Mouse (Mus musculus) bone marrow macrophage, adult 2 months (primary cell): Measurements from ENCODE around the gene Pde4c. TPM values are rescaled to one million over a fixed set of nuclear protein-coding genes. Genes with fewer than 3 reads are reported as not detected.

Source experiments
- H3K27ac ChIP-seq: 2 replicates; pipeline ENCODE4 v1.5.1; 2012; ENCODE audit warnings: low read depth, low read length; ENCODE audit not compliant: insufficient read depth
- H3K4me1 ChIP-seq: 2 replicates; pipeline ENCODE4 v1.6.1; 2012; ENCODE audit warnings: low read length; ENCODE audit not compliant: control insufficient read depth, insufficient read depth
- H3K4me3 ChIP-seq: 2 replicates; pipeline ENCODE4 v1.5.1; 2012; ENCODE audit warnings: mild to moderate bottlenecking, low read length, moderate library complexity; ENCODE audit not compliant: insufficient read depth
- CTCF ChIP-seq: IDR thresholded peaks from 2 replicates; pipeline ENCODE4 v1.5.1; 2012; ENCODE audit warnings: low read depth, mild to moderate bottlenecking, low read length, moderate library complexity
- POLR2A ChIP-seq: IDR thresholded peaks from 2 replicates; pipeline ENCODE4 v1.6.1; 2012; ENCODE audit warnings: mild to moderate bottlenecking, low read depth, low read length, borderline replicate concordance
- polyA plus RNA-seq: library from polyadenylated mRNA; stranded (reverse); fragments of >200 nt; gene quantifications from 2 replicates; pipeline ENCODE4 v1.2.4, GENCODE M21; 2012; ENCODE audit not compliant: missing spikeins, insufficient read depth, insufficient read length

Gene Pde4c
- polyA plus RNA-seq, 1 experiment: not detected

- H3K4me1 ChIP-seq: peaks cover 30% of the 10 kb centered on the region
These were observed 47.7 kb downstream of the Pde4c start for GRCm38 (mm10) chr8:70771217-70771616.

DNA sequence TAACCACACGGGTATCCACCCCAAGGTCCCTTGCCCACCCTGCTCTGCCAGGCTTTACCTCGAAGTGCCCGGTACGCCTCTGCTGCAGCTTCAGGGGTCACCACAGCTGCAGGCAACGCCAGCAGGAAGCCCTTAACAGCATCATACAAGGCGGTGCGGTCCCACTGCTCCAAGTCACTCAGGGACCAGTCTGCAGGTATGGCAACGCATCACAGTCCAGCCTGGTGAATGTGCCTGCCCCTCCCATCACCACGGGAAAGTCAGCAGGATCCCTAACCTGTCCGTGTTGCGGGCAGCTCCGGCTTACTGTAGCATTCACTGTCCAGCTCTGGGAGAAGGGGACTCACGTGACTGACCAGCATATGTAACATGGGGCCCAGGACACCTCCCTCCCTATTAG is 48.6 kb downstream of the Pde4c start:
- Histone ChIP-seq H3K27ac (no peak overlapping the region), H3K4me1 (peaks cover 28% of the 10 kb centered on the region), H3K4me3 (no peak overlapping the region)
- no peak for TF ChIP-seq CTCF
- no peak for TF ChIP-seq POLR2A

More at GRCm38 (mm10) chr8:70771217-70771616, 47.7 kb downstream of the Pde4c start:
- TF ChIP-seq POLR2A: no peak
- TF ChIP-seq CTCF: no peak
- no peak overlapping the region for H3K27ac ChIP-seq
- no peak overlapping the region for H3K4me3 ChIP-seq

DNA sequence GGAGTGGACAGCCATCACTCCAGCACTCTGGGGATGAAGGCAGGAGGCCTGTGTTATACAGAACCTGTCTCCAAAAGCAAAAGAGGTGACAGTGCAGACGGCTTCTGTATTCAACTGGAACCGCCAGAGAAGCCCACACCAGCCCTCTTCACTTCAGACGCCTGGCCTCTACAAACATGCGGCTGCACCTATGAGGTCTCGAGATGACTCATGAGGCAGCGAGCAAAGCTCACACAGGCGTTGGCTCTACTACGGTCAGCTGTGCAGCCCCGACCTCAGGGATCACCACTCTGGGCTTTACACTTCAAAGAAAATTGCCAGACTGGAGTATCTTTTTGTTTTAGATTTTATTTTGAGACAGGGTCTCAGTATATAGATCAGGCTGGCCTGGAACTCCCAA is 49.4 kb downstream of the Pde4c start:
- Histone ChIP-seq H3K4me3 (no peak overlapping the region), H3K4me1 (peaks cover 21% of the 10 kb centered on the region), H3K27ac (no peak overlapping the region)
- no peak for TF ChIP-seq CTCF
- TF ChIP-seq POLR2A: no peak

GRCm38 (mm10) chr8:70773410-70773809 is 49.9 kb downstream of the Pde4c start:
- TF ChIP-seq POLR2A (no peak), CTCF (no peak)
- Histone ChIP-seq H3K27ac (no peak overlapping the region), H3K4me1 (peaks cover 20% of the 10 kb centered on the region), H3K4me3 (no peak overlapping the region)

DNA sequence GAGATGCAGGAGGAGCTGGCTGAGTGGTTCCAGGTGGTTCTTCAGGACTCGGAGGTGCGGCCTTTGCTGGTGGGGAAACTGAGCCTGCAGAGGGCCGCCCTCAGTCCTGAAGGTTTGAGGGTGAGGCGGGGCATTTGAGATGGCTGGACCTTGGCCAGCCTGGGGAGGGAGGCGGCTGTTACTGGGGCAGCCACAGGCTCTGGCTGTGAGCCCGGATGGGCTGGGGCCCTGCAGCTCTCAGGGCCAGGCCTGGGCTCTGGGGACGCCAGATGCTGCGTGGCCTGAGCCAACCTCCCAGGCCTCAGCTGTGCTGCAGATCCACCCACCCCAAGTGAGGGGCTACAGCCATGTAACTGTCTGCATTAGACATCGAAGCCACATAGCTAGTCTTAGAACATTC is 50.3 kb downstream of the Pde4c start:
- H3K27ac ChIP-seq: no peak overlapping the region
- H3K4me3 ChIP-seq: no peak overlapping the region
- TF ChIP-seq CTCF (no peak), POLR2A (no peak)
- H3K4me1 ChIP-seq: peaks cover 18% of the 10 kb centered on the region

DNA sequence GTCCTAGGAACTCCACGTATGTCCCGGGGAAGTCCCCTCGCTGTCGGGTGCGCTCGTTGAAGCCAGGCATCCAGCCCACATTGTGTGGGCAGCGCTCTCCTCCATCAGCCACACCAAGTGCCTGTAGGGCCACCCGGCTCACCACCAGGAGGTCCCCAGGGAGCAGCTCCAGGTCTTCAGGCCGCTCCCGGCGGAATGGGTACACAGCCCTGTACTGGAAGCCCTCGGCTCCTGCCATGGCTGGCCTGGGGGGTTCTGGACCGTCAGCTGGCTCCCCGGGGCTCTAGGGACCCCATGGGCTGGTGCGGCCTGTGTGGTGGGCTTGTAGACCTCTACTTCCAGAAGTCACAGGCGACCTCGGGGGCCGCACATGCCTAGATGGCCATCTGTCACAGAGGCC is 51.2 kb downstream of the Pde4c start:
- Histone ChIP-seq H3K4me1 (peaks cover 14% of the 10 kb centered on the region), H3K27ac (no peak overlapping the region), H3K4me3 (no peak overlapping the region)
- no peak for TF ChIP-seq CTCF
- TF ChIP-seq POLR2A: no peak

DNA sequence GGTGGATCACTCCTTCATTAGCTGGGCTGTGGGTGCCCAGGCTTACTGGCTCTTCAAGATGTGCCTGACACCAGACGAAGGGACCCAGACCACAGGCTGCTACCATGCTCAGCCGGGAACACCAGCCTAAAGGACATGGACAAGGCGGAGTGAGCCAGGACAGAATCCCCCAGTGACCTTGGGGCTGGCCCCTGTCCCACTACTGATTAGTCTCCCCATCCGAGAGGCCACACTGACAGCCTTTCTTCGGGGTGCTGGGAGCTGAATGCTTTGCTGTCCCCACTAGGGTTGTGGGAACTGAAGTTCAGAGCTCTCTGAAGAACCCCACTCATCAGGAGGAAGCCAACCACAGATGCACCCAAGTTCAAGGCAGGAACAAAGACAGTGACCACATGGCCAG is 51.7 kb downstream of the Pde4c start:
- Histone ChIP-seq H3K4me1 (peaks cover 14% of the 10 kb centered on the region), H3K4me3 (peak overlapping the region; percentile 90), H3K27ac (no peak overlapping the region)
- no peak for TF ChIP-seq POLR2A
- no peak for TF ChIP-seq CTCF

DNA sequence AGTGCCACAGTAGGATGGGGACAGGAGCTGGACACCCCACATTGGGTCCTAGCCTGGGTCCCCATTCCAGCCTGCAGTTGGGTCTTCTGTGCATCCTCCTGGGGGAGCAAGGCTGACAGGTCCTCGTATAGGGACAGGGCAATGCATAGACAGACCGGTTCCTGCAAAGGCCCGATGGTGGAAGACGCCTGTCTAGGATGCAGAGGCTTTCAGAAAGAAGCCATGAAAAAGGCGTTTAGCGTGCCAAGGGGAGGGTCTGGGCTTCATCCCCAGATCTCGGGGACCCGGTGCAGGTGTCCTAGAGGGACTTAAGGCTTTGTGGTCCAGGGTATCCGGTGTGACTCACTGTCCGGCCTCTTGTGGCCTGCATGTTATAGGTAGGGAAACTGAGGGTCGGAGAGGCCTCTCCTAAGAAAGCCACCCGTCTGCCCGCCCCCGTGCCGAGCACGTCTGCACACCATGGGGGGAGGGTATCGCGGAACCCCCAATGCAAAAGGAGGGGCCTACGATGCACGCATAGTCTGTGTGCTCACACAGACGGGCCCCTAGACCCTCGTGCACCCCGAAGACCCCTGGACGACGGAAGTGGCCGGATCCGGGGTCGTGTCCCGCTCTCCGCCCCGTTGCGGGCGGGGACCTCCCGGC is 52.5 kb downstream of the Pde4c start:
- TF ChIP-seq CTCF: no peak
- no peak for TF ChIP-seq POLR2A
- Histone ChIP-seq H3K27ac (peak overlapping the region; percentile 23; the same call in 1 of the 2 replicates), H3K4me3 (peak overlapping the region; percentile 90), H3K4me1 (peaks cover 14% of the 10 kb centered on the region)

DNA sequence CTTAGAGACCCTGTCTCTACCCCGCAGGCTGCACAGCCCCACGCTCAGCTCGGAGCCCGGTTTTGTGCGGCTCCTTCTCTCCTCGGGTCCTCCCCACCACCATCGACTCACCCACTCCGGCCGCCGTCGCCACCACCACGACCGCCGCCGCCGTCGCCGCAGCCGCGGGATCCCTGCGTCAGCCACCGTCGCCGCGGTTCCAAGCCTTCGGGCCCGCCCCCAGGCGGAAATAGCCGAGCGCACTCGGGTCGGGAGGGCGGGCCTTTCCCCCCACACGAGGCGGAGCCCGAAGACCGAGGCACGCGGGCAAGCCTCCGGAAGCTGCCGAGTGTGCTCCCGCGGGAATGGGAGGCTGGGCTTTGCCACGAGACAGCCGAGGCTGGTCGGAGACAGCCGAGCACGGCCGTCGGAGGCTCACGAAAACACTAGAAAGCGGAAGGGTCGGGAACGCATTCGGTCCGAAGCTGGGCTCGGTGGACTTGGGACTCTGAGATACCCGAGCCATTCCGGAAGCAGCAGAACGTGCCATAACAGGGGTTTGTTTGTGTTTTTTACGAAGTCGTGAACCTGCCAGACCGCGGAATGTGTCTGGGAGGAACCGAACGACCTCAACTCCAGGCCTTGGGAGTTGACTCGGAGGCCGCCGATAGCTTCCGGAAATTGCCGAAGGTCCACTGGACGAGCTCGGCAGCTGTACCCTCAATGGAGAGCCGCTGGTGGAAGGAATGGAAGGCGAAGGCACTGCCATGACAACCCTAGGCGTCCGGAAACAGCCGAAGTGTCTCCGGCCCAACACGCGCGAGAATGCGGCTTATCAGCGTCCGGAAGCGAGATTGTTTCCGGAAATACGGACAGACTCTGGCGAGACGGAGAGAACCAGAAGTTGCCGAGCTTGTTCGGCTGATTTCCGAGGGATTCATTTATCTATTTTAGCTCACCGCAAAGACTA is 53.2 kb downstream of the Pde4c start, which contains the start of gene Pik3r2:
TSS of gene Pik3r2 (minus strand) at position 218 of the 949 bp plus-strand sequence.
- Histone ChIP-seq H3K27ac (peak within 1 kb of the TSS; percentile 100), H3K4me3 (peak within 1 kb of the TSS; percentile 91), H3K4me1 (peaks cover 14% of the 10 kb centered on the region)
- TF ChIP-seq CTCF (no peak), POLR2A (0 out of 2 replicates have a peak, but pooled peaks have one; percentile 2)

DNA sequence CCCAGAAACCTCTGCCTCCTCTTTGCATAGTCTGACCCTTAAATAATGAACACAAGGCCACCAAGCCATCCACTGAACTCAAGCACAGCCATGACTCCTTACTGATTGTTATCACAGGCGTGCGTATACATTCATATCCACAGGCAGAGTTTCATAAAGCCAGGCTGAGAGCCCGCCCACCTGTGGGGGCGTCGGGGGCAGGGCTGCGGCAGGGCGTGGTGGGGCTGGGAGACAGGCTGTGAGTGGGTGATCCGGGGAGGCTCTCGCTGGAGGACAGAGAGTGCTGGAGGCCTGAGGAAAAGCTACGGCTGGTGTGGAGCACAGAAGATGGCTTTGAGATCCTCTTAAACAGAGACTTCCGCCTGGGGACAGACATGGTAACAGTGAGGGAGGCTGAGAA is 56.6 kb downstream of the Pde4c start:
- Histone ChIP-seq H3K4me1 (peaks cover 12% of the 10 kb centered on the region), H3K4me3 (no peak overlapping the region), H3K27ac (no peak overlapping the region)
- TF ChIP-seq CTCF (no peak), POLR2A (no peak)
